Mouse (Mus musculus): ENCODE data around the gene Cfap100.

GRCm38 (mm10) chr6:90465028-90465640 is 36.5 kb upstream of the Cfap100 start:
- TF ChIP-seq CTCF (IDR thresholded peaks at IDR 0.05; ENCODE audit: low read depth) (no peak), EP300 (optimal IDR thresholded peaks at IDR 0.05) (no peak)

Measured in stomach, postnatal 0 days (tissue).